Mouse (Mus musculus) liver, embryonic 14.5 days (tissue): Measurements from ENCODE around the gene Cdh23. TPM values are rescaled to one million over a fixed set of nuclear protein-coding genes. Genes with fewer than 3 reads are reported as not detected.

Experiments used
- ATAC-seq: fragments of 200-750 bp; cut with Nextera tagmentation; 2 replicates; pipeline ENCODE4 v1.8.0; 2017; ENCODE audit warnings: moderate number of reproducible peaks, mild to moderate bottlenecking, moderate library complexity; ENCODE audit not compliant: insufficient read depth
- DNase-seq, 3 experiments: peaks; one replicate each; pipeline ENCODE4 v3.0.0-alpha.2; 2012 to 2013; ENCODE audit warnings: low read depth in 3 of 3, low spot score in 3 of 3
- H3K27ac ChIP-seq: fragments of 300-500 bp; sonication (generic); 2 replicates; pipeline ENCODE4 v1.5.1; 2014; ENCODE audit warnings: moderate library complexity, mild to moderate bottlenecking, control low read depth, inconsistent platforms
- H3K27me3 ChIP-seq: fragments of 300-500 bp; sonication (generic); 2 replicates; pipeline ENCODE4 v1.6.1; 2014; ENCODE audit warnings: mild to moderate bottlenecking, low read length, moderate library complexity; ENCODE audit not compliant: control insufficient read depth, insufficient read depth
- H3K36me3 ChIP-seq: fragments of 300-500 bp; sonication (generic); replicated peaks from 2 replicates; pipeline ENCODE4 v1.6.1; 2014; ENCODE audit warnings: low read depth; ENCODE audit not compliant: control insufficient read depth, insufficient read depth
- H3K4me1 ChIP-seq, 2 experiments: fragments of 200-500 bp in 1 of 2; fragments of 300-500 bp in 1 of 2; sonication (generic) in 1 of 2; replicated peaks; 2 replicates each; pipeline ENCODE4 v1.6.1; 2012 to 2014; ENCODE audit warnings: antibody characterized with exemption in 1 of 2, inconsistent platforms in 1 of 2, low read length in 1 of 2; ENCODE audit not compliant: control insufficient read depth in 2 of 2, insufficient read depth in 2 of 2
- H3K4me2 ChIP-seq: fragments of 300-500 bp; sonication (generic); 2 replicates; pipeline ENCODE4 v1.6.1; 2014; ENCODE audit warnings: low read depth, mild to moderate bottlenecking, control low read depth, moderate library complexity
- H3K4me3 ChIP-seq, 2 experiments: fragments of 200-500 bp in 1 of 2; fragments of 300-500 bp in 1 of 2; sonication (generic) in 1 of 2; 2 replicates each; pipeline ENCODE4 v1.5.1; 2012 to 2014; ENCODE audit warnings: low read depth in 2 of 2, low read length in 2 of 2, mild to moderate bottlenecking in 2 of 2, control low read depth in 1 of 2, inconsistent platforms in 1 of 2, moderate library complexity in 1 of 2; ENCODE audit not compliant: insufficient read depth in 1 of 2
- H3K9ac ChIP-seq: fragments of 300-500 bp; sonication (generic); replicated peaks from 2 replicates; pipeline ENCODE4 v1.6.1; 2014; ENCODE audit warnings: mild to moderate bottlenecking, control low read depth, moderate library complexity
- H3K9me3 ChIP-seq: fragments of 300-500 bp; sonication (generic); 2 replicates; pipeline ENCODE4 v1.6.1; 2016; ENCODE audit warnings: low read length, mixed read lengths; ENCODE audit not compliant: control insufficient read depth
- CTCF ChIP-seq: IDR thresholded peaks from 2 replicates; pipeline ENCODE4 v1.5.1; 2016; ENCODE audit warnings: antibody characterized with exemption, low read depth, control low read depth
- EP300 ChIP-seq: IDR thresholded peaks from 2 replicates; pipeline ENCODE4 v1.6.1; 2016; ENCODE audit warnings: antibody characterized with exemption, low read depth
- WGBS: fragments of 180-500 bp; shearing (Covaris S2); extraction: QIAGEN DNeasy Blood & Tissue Kit; methylation state at CpG from one replicate; pipeline ENCODE4 v1.1.7; 2014; ENCODE audit not compliant: insufficient replicate concordance; 5-methylcytosine and 5-hydroxymethylcytosine counted together
- polyA plus RNA-seq, 2 experiments: library from polyadenylated mRNA; depleted of rRNA in 1 of 2; stranded (reverse) in 1 of 2; unstranded in 1 of 2; fragments of >200 nt; fragmentation: Nextera tagmentation in 1 of 2; extraction: Ambion mirVana in 1 of 2; gene quantifications; 2 replicates each; pipeline versions ENCODE4 v1.2.1 to v1.2.3; 2012 to 2014

Cdh23 gene
- polyA plus RNA-seq, 2 experiments = 0.02 TPM; not detected in 1

DNA sequence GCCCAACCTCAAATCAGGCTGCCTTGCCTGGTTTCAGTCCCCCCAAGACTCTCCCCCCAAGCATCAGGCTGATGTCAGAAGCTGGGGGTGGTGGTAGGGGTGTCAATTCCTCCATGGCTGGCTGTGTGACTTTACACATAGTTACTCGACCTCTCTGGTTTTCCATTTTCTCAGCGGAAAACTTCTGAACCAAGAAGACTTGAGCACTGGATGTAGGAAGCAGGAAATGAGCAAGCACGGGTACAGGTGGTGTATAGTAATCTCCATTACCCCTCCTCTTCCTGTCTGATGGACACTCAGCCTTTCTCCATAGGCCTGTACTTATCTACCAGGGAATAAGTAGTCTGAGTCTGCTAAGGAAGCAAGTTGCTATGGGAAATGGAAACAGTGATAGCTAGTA, 316.1 kb downstream of the Cdh23 start:
- Histone ChIP-seq H3K27me3 (no peaks in the 10 kb centered on the region), H3K4me2 (no peak overlapping the region), H3K4me3 (no peak overlapping the region), H3K9ac (no peak overlapping the region), H3K4me1 (no peaks in the 10 kb centered on the region), H3K27ac (no peak overlapping the region), H3K9me3 (no peaks in the 10 kb centered on the region), H3K36me3 (no peaks in the 10 kb centered on the region)
- no peak for DNase-seq
- TF ChIP-seq EP300 = no peak
- TF ChIP-seq CTCF = no peak
- no peak for ATAC-seq
- WGBS = 42% methylated on average over 3 of the region's 3 CpGs

- H3K27me3 ChIP-seq = no peaks in the 10 kb centered on the region
- DNase-seq (no peak), ATAC-seq (no peak)
- TF ChIP-seq CTCF = no peak
- no peak for TF ChIP-seq EP300
- no peak overlapping the region for H3K4me3 ChIP-seq
- H3K9ac ChIP-seq = no peak overlapping the region
- no peaks in the 10 kb centered on the region for H3K36me3 ChIP-seq
- H3K4me1 ChIP-seq = no peaks in the 10 kb centered on the region
- no peaks in the 10 kb centered on the region for H3K9me3 ChIP-seq
- H3K4me2 ChIP-seq = no peak overlapping the region
- H3K27ac ChIP-seq = no peak overlapping the region
- 59% methylated on average over 9 of the region's 9 CpGs for WGBS
Observed at GRCm38 (mm10) chr10:60379419-60379957, 316.8 kb downstream of the Cdh23 start.

DNA sequence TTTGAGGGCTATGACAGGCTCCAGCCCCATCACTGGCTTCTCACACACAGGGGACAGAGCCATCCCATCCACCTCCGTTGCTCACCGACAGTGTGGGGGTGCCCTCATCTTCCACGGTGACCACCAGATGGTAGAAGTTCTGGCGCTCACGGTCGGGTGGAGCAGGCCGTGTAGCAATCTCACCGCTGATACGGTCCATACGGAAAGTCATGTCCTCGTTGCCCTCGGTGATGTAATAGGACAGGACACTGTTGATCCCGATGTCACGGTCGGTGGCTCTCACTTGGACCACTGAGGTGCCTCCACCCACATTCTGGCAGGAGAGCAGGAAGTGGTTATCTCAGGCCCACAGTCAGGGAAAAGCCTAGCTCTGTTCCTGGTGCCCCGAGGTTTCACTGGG, 319.6 kb downstream of the Cdh23 start:
- no peaks in the 10 kb centered on the region for H3K27me3 ChIP-seq
- no peak overlapping the region for H3K27ac ChIP-seq
- TF ChIP-seq CTCF (no peak), EP300 (no peak)
- no peaks in the 10 kb centered on the region for H3K36me3 ChIP-seq
- DNase-seq (no peak), ATAC-seq (no peak)
- 0 out of 4 replicates have a peak, but pooled peaks cover 0 to 2% of the 10 kb centered on the region in 2 experiments for H3K4me1 ChIP-seq
- no peak overlapping the region for H3K4me3 ChIP-seq
- H3K9ac ChIP-seq = no peak overlapping the region
- WGBS = 63% methylated on average over 16 of the region's 16 CpGs
- H3K9me3 ChIP-seq = no peaks in the 10 kb centered on the region
- H3K4me2 ChIP-seq = no peak overlapping the region

- no peak for DNase-seq
Observed at GRCm38 (mm10) chr10:60373937-60374578, 322.2 kb downstream of the Cdh23 start.

DNA sequence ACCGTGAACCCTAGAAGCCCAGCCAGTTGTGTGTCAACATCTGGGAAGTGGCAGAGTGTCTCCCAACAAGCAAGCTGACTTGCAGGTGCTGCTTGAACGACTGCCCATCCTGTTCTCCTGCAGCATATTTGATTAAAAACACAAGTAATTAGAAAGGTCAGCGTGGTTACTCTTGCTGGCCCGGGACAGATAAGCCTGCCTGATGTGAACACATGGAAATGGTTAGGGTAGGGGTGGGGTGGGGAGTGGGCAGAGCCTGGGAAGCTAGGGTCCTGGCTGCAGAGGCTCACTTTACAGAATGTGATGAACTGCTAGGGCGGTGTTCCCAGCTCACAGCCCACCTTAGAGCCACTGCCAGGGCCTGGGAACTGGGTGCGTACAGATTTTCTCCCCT, 322.8 kb downstream of the Cdh23 start:
- DNase-seq (no peak), ATAC-seq (no peak)
- 26% methylated on average over 6 of the region's 6 CpGs for WGBS
- Histone ChIP-seq H3K4me2 (no peak overlapping the region), H3K9me3 (no peaks in the 10 kb centered on the region), H3K4me3 (no peak overlapping the region), H3K4me1 (0 out of 4 replicates have a peak, but pooled peaks cover 0 to 2% of the 10 kb centered on the region in 2 experiments), H3K27me3 (no peaks in the 10 kb centered on the region), H3K27ac (no peak overlapping the region), H3K36me3 (no peaks in the 10 kb centered on the region), H3K9ac (no peak overlapping the region)
- no peak for TF ChIP-seq CTCF
- TF ChIP-seq EP300 = no peak

More at GRCm38 (mm10) chr10:60373937-60374578, 322.2 kb downstream of the Cdh23 start:
- Histone ChIP-seq H3K36me3 (no peaks in the 10 kb centered on the region), H3K9ac (no peak overlapping the region), H3K4me2 (no peak overlapping the region), H3K9me3 (no peaks in the 10 kb centered on the region), H3K4me1 (0 out of 4 replicates have a peak, but pooled peaks cover 0 to 2% of the 10 kb centered on the region in 2 experiments), H3K27ac (no peak overlapping the region), H3K4me3 (no peak overlapping the region), H3K27me3 (no peaks in the 10 kb centered on the region)
- WGBS = 30% methylated on average over 8 of the region's 8 CpGs
- ATAC-seq = peak; percentile 23; the same call in 1 of the 2 replicates
- TF ChIP-seq EP300 (no peak), CTCF (no peak)
